Mouse (Mus musculus): ENCODE results near the gene Lrrc57.

- TF ChIP-seq CTCF (IDR thresholded peaks at IDR 0.05 in 2 of 3, conservative IDR thresholded peaks at IDR 0.05 in 1 of 3; ENCODE audit: control insufficient read depth in 1 of 3, insufficient read depth in 1 of 3, low read depth in 2 of 3, low read length in 3 of 3, poor library complexity in 1 of 3, severe bottlenecking in 1 of 3) (no peak), EP300 (IDR thresholded peaks at IDR 0.05; ENCODE audit: low read depth in 1 of 2, low read length in 2 of 2) (no peak), MXI1 (IDR thresholded peaks at IDR 0.05; ENCODE audit: low read depth, low read length) (no peak), HCFC1 (IDR thresholded peaks at IDR 0.05; ENCODE audit: low read depth, low read length) (no peak), ETS1 (IDR thresholded peaks at IDR 0.05; ENCODE audit: low read depth, low read length) (no peak), POLR2A (IDR thresholded peaks at IDR 0.05; ENCODE audit: control insufficient read depth in 1 of 2, insufficient read depth in 1 of 2, low read depth in 1 of 2, low read length in 2 of 2, poor library complexity in 1 of 2) (no peak), MAZ (IDR thresholded peaks at IDR 0.05; ENCODE audit: low read depth, low read length) (no peak), ZC3H11A (IDR thresholded peaks at IDR 0.05; ENCODE audit: low read depth, low read length) (no peak), GATA1 (IDR thresholded peaks at IDR 0.05; ENCODE audit: low read depth, low read length) (no peak), KAT2A (conservative IDR thresholded peaks at IDR 0.05; ENCODE audit: low read depth, low read length) (no peak), ZNF384 (IDR thresholded peaks at IDR 0.05; ENCODE audit: low read depth, low read length) (no peak), TCF12 (IDR thresholded peaks at IDR 0.05; ENCODE audit: low read depth, low read length) (no peak), SMC3 (IDR thresholded peaks at IDR 0.05; ENCODE audit: low read depth, low read length) (no peak)
These were observed 47.8 kb downstream of the Lrrc57 start for GRCm38 (mm10) chr2:120561524-120561923.

Data from MEL (cell line).